Mouse (Mus musculus) megakaryocyte-erythroid progenitor cell, adult 5-6 weeks (primary cell): ENCODE results near the gene Babam2. TPM values are rescaled to one million over a fixed set of nuclear protein-coding genes. Genes with fewer than 3 reads are reported as not detected.

Experiments
- ATAC-seq: replicated peaks from 2 replicates; pipeline ENCODE4 v1.8.0; 2016; ENCODE audit warnings: mild to moderate bottlenecking, inconsistent platforms; ENCODE audit not compliant: severe bottlenecking, poor library complexity, low FRiP score, low TSS enrichment
- total RNA-seq, 2 experiments: library from RNA; stranded (forward) in 1 of 2; stranded (reverse) in 1 of 2; fragments of 200-1000, 215-1000 nt in 1 of 2; fragments of >200 nt in 1 of 2; fragmentation: Nextera tagmentation in 1 of 2; gene quantifications; 2 replicates each; pipeline ENCODE4 v1.2.3; 2014 to 2017

Babam2 gene
- total RNA-seq, 2 experiments from 2014 or later = 50.5 to 82.0 TPM

- peak; percentile 52; the same call in 1 of the 2 replicates for ATAC-seq
Measured at GRCm38 (mm10) chr5:31709389-31709788, 11.9 kb downstream of the Babam2 start.

GRCm38 (mm10) chr5:31713280-31713711, 15.8 kb downstream of the Babam2 start:
- ATAC-seq = 0 out of 2 replicates have a peak, but pooled peaks have one; percentile 25

- peak; percentile 52 for ATAC-seq
Measured at GRCm38 (mm10) chr5:31713841-31714264, 16.4 kb downstream of the Babam2 start.

- no peak for ATAC-seq
Measured at GRCm38 (mm10) chr5:31715486-31716150, 18.1 kb downstream of the Babam2 start.

- ATAC-seq = no peak
Measured at GRCm38 (mm10) chr5:31724519-31724918, 27.0 kb downstream of the Babam2 start.

GRCm38 (mm10) chr5:31725885-31726284, 28.4 kb downstream of the Babam2 start:
- no peak for ATAC-seq

GRCm38 (mm10) chr5:31727456-31727855, 30.0 kb downstream of the Babam2 start:
- ATAC-seq = no peak

- 0 out of 2 replicates have a peak, but pooled peaks have one; percentile 37 for ATAC-seq
Measured at GRCm38 (mm10) chr5:31732644-31733338, 35.3 kb downstream of the Babam2 start.

- ATAC-seq = no peak
Measured at GRCm38 (mm10) chr5:31741931-31742330, 44.4 kb downstream of the Babam2 start.

GRCm38 (mm10) chr5:31742521-31743031, 45.1 kb downstream of the Babam2 start:
- ATAC-seq = no peak

GRCm38 (mm10) chr5:31749401-31749800, 51.9 kb downstream of the Babam2 start:
- ATAC-seq = no peak

- no peak for ATAC-seq
Measured at GRCm38 (mm10) chr5:31750231-31750925, 52.9 kb downstream of the Babam2 start.

- no peak for ATAC-seq
Measured at GRCm38 (mm10) chr5:31750955-31751354, 53.5 kb downstream of the Babam2 start.

GRCm38 (mm10) chr5:31754634-31755033, 57.1 kb downstream of the Babam2 start:
- no peak for ATAC-seq

GRCm38 (mm10) chr5:31755255-31755654, 57.8 kb downstream of the Babam2 start:
- ATAC-seq = no peak

- no peak for ATAC-seq
Measured at GRCm38 (mm10) chr5:31758310-31759091, 61.0 kb downstream of the Babam2 start.

GRCm38 (mm10) chr5:31761836-31762235, 64.4 kb downstream of the Babam2 start:
- ATAC-seq = no peak

- no peak for ATAC-seq
Measured at GRCm38 (mm10) chr5:31762773-31763172, 65.3 kb downstream of the Babam2 start.

- ATAC-seq = no peak
Measured at GRCm38 (mm10) chr5:31765824-31766223, 68.3 kb downstream of the Babam2 start.
